Mouse (Mus musculus) granulocyte monocyte progenitor cell, adult 5-6 weeks (primary cell): ENCODE data around the gene Pacs1. TPM values are rescaled to one million over a fixed set of nuclear protein-coding genes. Genes with fewer than 3 reads are reported as not detected.

Source experiments
- total RNA-seq, 2 experiments: library from RNA; stranded (forward) in 1 of 2; stranded (reverse) in 1 of 2; fragments of 200-712, 200-1000 nt in 1 of 2; fragments of >200 nt in 1 of 2; fragmentation: Nextera tagmentation in 1 of 2; gene quantifications; 2 replicates each; pipeline ENCODE4 v1.2.3; 2014 to 2017

The Pacs1 gene
- total RNA-seq, 2 experiments from 2014 or later, result 6.5 to 13.5 TPM

Other genes starting within 250 kb of the Pacs1 start
- 3.1 and 12.2 TPM in 2 replicates for gene Slc29a2, start 249.3 kb downstream of the Pacs1 start, total RNA-seq (2014; fragmentation: Nextera tagmentation)
- gene Slc29a2, start 249.3 kb downstream of the Pacs1 start, total RNA-seq (2017), result 2.5 and 4.2 TPM in 2 replicates
- gene B4gat1, start 234.3 kb downstream of the Pacs1 start, total RNA-seq (2014; fragmentation: Nextera tagmentation), result 4.8 and 6.1 TPM in 2 replicates
- gene B4gat1, start 234.3 kb downstream of the Pacs1 start, total RNA-seq (2017), result 2.6 and 11.6 TPM in 2 replicates
- gene AC124502.3, start 234.2 kb downstream of the Pacs1 start, total RNA-seq (2014; fragmentation: Nextera tagmentation), result 1.3 and 1.4 TPM in 2 replicates
- 5.4 TPM in 1 of 2 replicates, not detected in the other for gene AC124502.3, start 234.2 kb downstream of the Pacs1 start, total RNA-seq (2017)
- gene Brms1, start 231.8 kb downstream of the Pacs1 start, total RNA-seq (2014; fragmentation: Nextera tagmentation), result 32.0 and 35.7 TPM in 2 replicates
- gene Brms1, start 231.8 kb downstream of the Pacs1 start, total RNA-seq (2017), result 33.6 and 43.3 TPM in 2 replicates
- gene Rin1, start 222.6 kb downstream of the Pacs1 start, total RNA-seq (2014; fragmentation: Nextera tagmentation), result not detected in 2 replicates
- gene Rin1, start 222.6 kb downstream of the Pacs1 start, total RNA-seq (2017), result 0.21 and 1.0 TPM in 2 replicates
- gene Cd248, start 205.0 kb downstream of the Pacs1 start, total RNA-seq (2014; fragmentation: Nextera tagmentation), result not detected in 2 replicates
- gene Cd248, start 205.0 kb downstream of the Pacs1 start, total RNA-seq (2017), result not detected in 2 replicates
- 5.1 TPM in 1 of 2 replicates, not detected in the other for gene Tmem151a, start 187.6 kb downstream of the Pacs1 start, total RNA-seq (2014; fragmentation: Nextera tagmentation)
- gene Tmem151a, start 187.6 kb downstream of the Pacs1 start, total RNA-seq (2017), result 0.62 TPM in 1 of 2 replicates, not detected in the other
- 37.3 and 51.9 TPM in 2 replicates for gene Yif1a, start 184.6 kb downstream of the Pacs1 start, total RNA-seq (2014; fragmentation: Nextera tagmentation)
- 14.6 and 17.2 TPM in 2 replicates for gene Yif1a, start 184.6 kb downstream of the Pacs1 start, total RNA-seq (2017)
- gene Cnih2, start 174.6 kb downstream of the Pacs1 start, total RNA-seq (2014; fragmentation: Nextera tagmentation), result not detected in 2 replicates
- gene Cnih2, start 174.6 kb downstream of the Pacs1 start, total RNA-seq (2017), result not detected in 2 replicates
- gene Rab1b, start 166.0 kb downstream of the Pacs1 start, total RNA-seq (2014; fragmentation: Nextera tagmentation), result 99.2 and 105 TPM in 2 replicates
- gene Rab1b, start 166.0 kb downstream of the Pacs1 start, total RNA-seq (2017), result 100 and 101 TPM in 2 replicates
- 6.1 and 10.9 TPM in 2 replicates for gene Klc2, start 154.6 kb downstream of the Pacs1 start, total RNA-seq (2014; fragmentation: Nextera tagmentation)
- 3.0 and 3.9 TPM in 2 replicates for gene Klc2, start 154.6 kb downstream of the Pacs1 start, total RNA-seq (2017)
- 177 and 181 TPM in 2 replicates for gene Sf3b2, start 22.3 kb upstream of the Pacs1 start, total RNA-seq (2014; fragmentation: Nextera tagmentation)
- 224 and 247 TPM in 2 replicates for gene Sf3b2, start 22.3 kb upstream of the Pacs1 start, total RNA-seq (2017)
- not detected in 2 replicates for gene Gal3st3, start 25.2 kb upstream of the Pacs1 start, total RNA-seq (2014; fragmentation: Nextera tagmentation)
- not detected in 2 replicates for gene Gal3st3, start 25.2 kb upstream of the Pacs1 start, total RNA-seq (2017)
- gene Catsper1, start 62.6 kb upstream of the Pacs1 start, total RNA-seq (2014; fragmentation: Nextera tagmentation), result not detected in 2 replicates
- gene Catsper1, start 62.6 kb upstream of the Pacs1 start, total RNA-seq (2017), result not detected in 2 replicates
- not detected in 2 replicates for gene Cst6, start 76.5 kb upstream of the Pacs1 start, total RNA-seq (2014; fragmentation: Nextera tagmentation)
- not detected in 2 replicates for gene Cst6, start 76.5 kb upstream of the Pacs1 start, total RNA-seq (2017)
- 52.8 and 54.1 TPM in 2 replicates for gene Eif1ad, start 93.6 kb upstream of the Pacs1 start, total RNA-seq (2014; fragmentation: Nextera tagmentation)
- 69.4 and 72.2 TPM in 2 replicates for gene Eif1ad, start 93.6 kb upstream of the Pacs1 start, total RNA-seq (2017)
- 526 and 559 TPM in 2 replicates for gene Banf1, start 94.0 kb upstream of the Pacs1 start, total RNA-seq (2014; fragmentation: Nextera tagmentation)
- gene Banf1, start 94.0 kb upstream of the Pacs1 start, total RNA-seq (2017), result 84.9 and 130 TPM in 2 replicates
- gene Sart1, start 115.6 kb upstream of the Pacs1 start, total RNA-seq (2014; fragmentation: Nextera tagmentation), result 86.2 and 138 TPM in 2 replicates
- gene Sart1, start 115.6 kb upstream of the Pacs1 start, total RNA-seq (2017), result 63.2 and 78.7 TPM in 2 replicates
- not detected in 2 replicates for gene Tsga10ip, start 129.4 kb upstream of the Pacs1 start, total RNA-seq (2014; fragmentation: Nextera tagmentation)
- 1.9 TPM in 1 of 2 replicates, not detected in the other for gene Tsga10ip, start 129.4 kb upstream of the Pacs1 start, total RNA-seq (2017)
- 160 and 218 TPM in 2 replicates for gene Drap1, start 151.9 kb upstream of the Pacs1 start, total RNA-seq (2014; fragmentation: Nextera tagmentation)
- gene Drap1, start 151.9 kb upstream of the Pacs1 start, total RNA-seq (2017), result 119 and 145 TPM in 2 replicates
- gene AI837181, start 152.0 kb upstream of the Pacs1 start, total RNA-seq (2014; fragmentation: Nextera tagmentation), result 30.1 and 32.7 TPM in 2 replicates
- 10.9 and 12.2 TPM in 2 replicates for gene AI837181, start 152.0 kb upstream of the Pacs1 start, total RNA-seq (2017)
- 0.32 TPM in 1 of 2 replicates, not detected in the other for gene Fosl1, start 174.4 kb upstream of the Pacs1 start, total RNA-seq (2014; fragmentation: Nextera tagmentation)
- 0.57 TPM in 1 of 2 replicates, not detected in the other for gene Fosl1, start 174.4 kb upstream of the Pacs1 start, total RNA-seq (2017)
- gene Ccdc85b, start 184.8 kb upstream of the Pacs1 start, total RNA-seq (2014; fragmentation: Nextera tagmentation), result 0.68 and 1.9 TPM in 2 replicates
- 2.5 and 4.1 TPM in 2 replicates for gene Ccdc85b, start 184.8 kb upstream of the Pacs1 start, total RNA-seq (2017)
- gene Fibp, start 187.5 kb upstream of the Pacs1 start, total RNA-seq (2014; fragmentation: Nextera tagmentation), result 33.6 and 94.2 TPM in 2 replicates
- 112 and 122 TPM in 2 replicates for gene Fibp, start 187.5 kb upstream of the Pacs1 start, total RNA-seq (2017)
- gene Ctsw, start 195.4 kb upstream of the Pacs1 start, total RNA-seq (2014; fragmentation: Nextera tagmentation), result 1.1 TPM in 1 of 2 replicates, not detected in the other
- gene Ctsw, start 195.4 kb upstream of the Pacs1 start, total RNA-seq (2017), result not detected in 2 replicates
- gene Efemp2, start 200.8 kb upstream of the Pacs1 start, total RNA-seq (2014; fragmentation: Nextera tagmentation), result not detected in 2 replicates
- 1.6 TPM in 1 of 2 replicates, not detected in the other for gene Efemp2, start 200.8 kb upstream of the Pacs1 start, total RNA-seq (2017)
- gene Mus81, start 215.3 kb upstream of the Pacs1 start, total RNA-seq (2014; fragmentation: Nextera tagmentation), result 23.9 and 39.7 TPM in 2 replicates
- 9.4 and 13.5 TPM in 2 replicates for gene Mus81, start 215.3 kb upstream of the Pacs1 start, total RNA-seq (2017)
- gene Cfl1, start 217.3 kb upstream of the Pacs1 start, total RNA-seq (2014; fragmentation: Nextera tagmentation), result 1,243 and 1,245 TPM in 2 replicates
- 1,162 and 1,185 TPM in 2 replicates for gene Cfl1, start 217.3 kb upstream of the Pacs1 start, total RNA-seq (2017)
- gene 1700020D05Rik, start 230.7 kb upstream of the Pacs1 start, total RNA-seq (2014; fragmentation: Nextera tagmentation), result 2.8 TPM in 1 of 2 replicates, not detected in the other
- not detected in 2 replicates for gene 1700020D05Rik, start 230.7 kb upstream of the Pacs1 start, total RNA-seq (2017)
- gene Snx32, start 237.4 kb upstream of the Pacs1 start, total RNA-seq (2014; fragmentation: Nextera tagmentation), result 4.9 and 5.7 TPM in 2 replicates
- 1.1 and 1.7 TPM in 2 replicates for gene Snx32, start 237.4 kb upstream of the Pacs1 start, total RNA-seq (2017)